Mouse (Mus musculus) urinary bladder, postnatal 10 days (tissue): ENCODE measurements around the gene Tph2.
A peak's percentile ranks its signal among the peaks of the same experiment; 100 is the strongest.
"Not testable (repeated sequence)": the region's sequence is repeated elsewhere in the genome, so short reads cannot be mapped to it uniquely, and the experiment has no call there.

Source experiments
- DNase-seq: peaks from one replicate; pipeline ENCODE4 v3.0.0; 2022; ENCODE audit warnings: low spot score

The Tph2 gene

GRCm38 (mm10) chr10:115184697-115185096, at the start of gene Tph2:
TSS of gene Tph2 (minus strand) at chr10:115185022.
- peak; percentile 53 for DNase-seq

DNA sequence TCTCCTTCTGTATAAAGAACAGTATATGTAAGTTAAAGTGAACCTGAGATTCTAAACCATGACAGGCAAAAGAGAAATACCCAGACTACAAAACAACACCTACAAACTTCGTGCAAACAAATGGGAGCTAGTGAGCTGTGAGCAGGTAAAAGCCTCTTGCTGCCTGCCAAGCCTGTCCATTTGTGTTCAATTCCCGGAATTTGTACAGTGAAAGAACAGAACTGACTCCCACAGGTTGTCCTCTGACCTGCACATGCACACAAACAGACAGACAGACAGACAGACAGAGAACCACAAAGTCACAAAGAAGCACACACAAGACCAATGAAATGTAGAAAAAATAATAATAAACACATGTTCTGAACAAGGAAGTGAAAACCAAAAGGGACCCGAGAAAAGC, 49.0 kb upstream of the Tph2 start:
- DNase-seq, result no peak

DNA sequence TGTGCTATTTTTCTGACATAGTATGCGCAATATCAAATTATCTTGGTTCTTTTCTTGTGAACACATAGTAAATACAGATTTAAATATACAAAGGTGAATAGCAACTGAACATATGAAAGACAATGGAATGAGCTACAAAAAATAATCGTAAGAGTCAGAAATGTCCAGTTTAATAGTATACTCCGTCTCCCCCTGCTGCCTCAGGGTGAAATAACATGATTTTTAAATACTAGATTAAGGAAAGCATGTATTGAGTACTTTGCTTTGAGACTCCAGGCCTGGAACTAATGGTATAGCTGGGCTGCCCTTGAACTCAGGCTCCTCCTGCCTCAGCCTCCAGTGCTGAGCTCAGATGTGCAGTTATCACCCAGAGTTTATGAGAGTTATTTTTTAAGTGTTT, 47.7 kb upstream of the Tph2 start:
- DNase-seq, result no peak

DNA sequence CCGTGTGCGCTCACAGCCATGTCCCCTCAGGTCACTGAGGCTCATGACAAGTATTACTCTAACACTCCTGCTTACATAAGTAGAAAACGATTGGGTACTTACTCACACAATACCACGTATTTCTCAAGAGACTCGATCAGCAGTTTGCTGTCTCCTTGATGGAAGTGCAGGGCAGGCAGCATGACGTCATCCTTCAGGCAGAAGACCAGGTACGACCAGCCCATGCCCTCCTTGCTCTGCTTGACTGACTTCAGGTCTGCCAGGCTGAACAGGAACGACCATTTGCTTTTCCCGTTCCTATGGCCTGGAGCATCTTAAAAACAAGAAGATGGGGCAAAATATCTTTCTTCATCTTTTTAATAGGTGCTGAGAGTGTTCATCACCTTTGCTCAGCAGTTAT, 44.2 kb upstream of the Tph2 start:
- no peak for DNase-seq

GRCm38 (mm10) chr10:115226586-115226985, 41.8 kb upstream of the Tph2 start:
- no peak for DNase-seq

DNA sequence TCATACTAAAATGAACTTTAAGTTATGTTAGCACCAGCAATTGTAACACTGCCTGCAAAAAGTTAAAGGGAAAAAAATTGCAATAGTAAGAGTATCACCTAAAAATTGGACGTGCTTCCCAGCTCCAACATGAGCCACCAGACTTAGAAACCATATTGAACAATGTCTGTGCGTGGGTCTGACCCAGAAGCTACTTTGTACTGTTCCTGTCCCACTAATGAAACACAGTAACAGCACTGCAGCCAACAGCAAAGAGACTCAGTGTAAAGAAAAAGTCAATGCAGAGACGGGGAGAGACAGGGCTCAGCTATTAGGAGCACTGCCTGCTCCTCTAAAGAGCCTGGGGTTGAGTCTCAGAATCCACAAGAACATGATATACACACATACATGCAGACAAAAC, 39.0 kb upstream of the Tph2 start:
- no peak for DNase-seq

DNA sequence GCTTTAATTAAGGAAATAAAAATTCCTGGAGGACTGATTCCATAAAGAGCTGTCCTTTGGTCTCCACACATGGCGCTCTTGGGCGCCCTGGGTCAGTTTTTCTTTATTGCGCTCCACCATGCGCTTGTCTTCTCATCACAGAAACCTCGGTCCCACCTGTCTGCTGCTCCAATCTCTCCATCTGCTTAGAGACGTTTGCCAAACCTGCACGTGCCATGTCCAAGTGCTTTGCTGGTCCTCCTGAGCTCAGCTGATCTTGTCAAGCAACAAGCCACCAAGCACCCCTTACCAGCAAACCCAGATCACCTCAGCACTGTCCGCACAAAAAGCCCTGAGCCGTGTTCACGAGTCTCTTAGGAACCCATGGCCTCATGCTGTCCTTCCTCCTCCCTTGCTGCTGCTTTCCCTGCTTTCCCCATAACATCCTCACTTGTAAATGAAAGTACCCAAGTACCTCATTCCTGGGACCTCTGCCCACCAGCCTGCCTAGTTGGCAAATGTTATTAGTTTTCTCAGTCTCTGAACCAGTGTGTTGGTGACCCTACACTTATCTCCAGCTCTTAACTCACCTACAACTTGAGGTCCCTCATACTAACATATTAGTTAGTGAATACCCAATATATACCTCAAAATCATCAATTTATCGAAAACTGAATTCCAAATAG, 28.2 kb upstream of the Tph2 start:
- no peak for DNase-seq

DNA sequence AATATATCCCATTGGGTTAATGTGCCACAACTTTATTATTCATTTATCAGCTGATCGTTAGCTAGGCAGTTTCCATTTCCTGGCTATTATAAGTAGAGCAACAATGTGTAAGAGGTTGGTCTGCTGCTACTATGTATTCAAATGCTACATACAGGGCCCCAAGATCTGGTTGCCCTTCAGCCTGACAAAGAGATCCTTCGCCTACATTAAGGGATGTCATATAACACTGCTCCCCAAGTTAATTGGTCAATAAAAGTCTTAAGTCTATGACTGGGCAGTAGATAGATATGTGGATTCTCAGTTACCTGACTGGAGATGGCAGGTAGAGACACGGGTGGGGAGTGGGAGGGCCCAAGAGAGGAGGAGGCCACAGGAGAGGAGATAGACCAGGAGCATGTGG, 21.0 kb upstream of the Tph2 start:
- DNase-seq, result no peak

GRCm38 (mm10) chr10:115205284-115205683, 20.5 kb upstream of the Tph2 start:
- DNase-seq, result no peak

DNA sequence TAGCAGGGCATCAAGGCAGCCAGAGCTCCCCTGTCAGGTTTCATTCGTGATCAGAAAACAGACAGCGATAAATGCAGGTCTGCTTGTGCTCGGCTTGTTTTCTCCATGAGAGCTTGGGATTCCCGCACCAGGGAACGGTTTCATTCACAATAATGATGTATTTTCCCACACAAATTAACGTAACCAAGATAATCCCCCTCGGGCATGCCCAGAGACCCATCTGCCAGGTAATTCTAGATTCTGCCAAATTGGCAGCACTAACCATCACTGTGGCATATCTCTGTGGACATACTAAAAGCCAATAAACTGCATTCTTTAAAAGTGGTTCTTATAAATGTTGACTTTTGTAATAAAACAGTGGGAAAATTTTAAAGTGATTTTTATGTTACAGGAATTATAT, 6.4 kb upstream of the Tph2 start:
- no peak for DNase-seq

GRCm38 (mm10) chr10:115187390-115187789, 2.6 kb upstream of the Tph2 start:
- DNase-seq, result no peak

DNA sequence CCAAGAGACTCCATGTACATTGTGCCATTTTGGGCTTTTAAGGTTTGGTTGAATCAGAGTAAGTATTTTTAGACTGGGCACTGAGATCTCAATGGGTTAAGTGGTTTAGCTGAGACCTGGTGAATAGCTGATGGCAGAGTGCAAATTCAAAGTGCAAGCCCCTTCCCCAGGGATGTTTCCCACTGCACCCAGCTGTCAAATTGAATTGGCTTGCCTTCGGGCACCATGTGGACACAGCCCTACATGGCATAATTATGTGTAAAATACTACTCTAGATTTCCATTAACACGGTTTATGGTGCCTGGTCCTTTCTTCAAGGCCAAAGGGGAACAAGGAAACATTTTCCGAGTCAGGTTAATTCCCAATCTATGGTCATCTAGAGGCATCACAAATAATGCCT, 3.8 kb downstream of the Tph2 start:
- no peak for DNase-seq

DNA sequence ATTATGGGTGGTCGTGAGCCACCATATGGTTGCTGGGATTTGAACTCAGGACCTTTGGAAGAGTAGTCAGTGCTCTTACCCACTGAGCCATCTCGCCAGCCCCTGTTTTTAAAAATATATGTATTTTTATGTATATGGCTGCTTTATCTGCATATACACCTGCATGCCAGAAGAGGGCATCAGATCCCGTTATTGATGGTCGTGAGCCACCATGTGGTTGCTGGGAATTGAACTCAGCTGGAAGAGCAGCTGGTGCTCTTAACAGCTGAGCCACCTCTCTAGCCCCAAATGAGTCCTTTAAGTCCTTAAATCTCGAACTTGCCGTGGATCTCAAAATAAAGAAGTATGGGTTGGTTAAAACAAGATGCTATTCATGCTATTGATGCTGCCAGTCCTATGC, 6.8 kb downstream of the Tph2 start:
- DNase-seq, result not testable (repeated sequence)

- DNase-seq, result no peak
These were observed 9.2 kb downstream of the Tph2 start for GRCm38 (mm10) chr10:115175591-115175991.

GRCm38 (mm10) chr10:115173336-115173735, 11.5 kb downstream of the Tph2 start:
- DNase-seq, result no peak

- DNase-seq, result no peak
These were observed 13.4 kb downstream of the Tph2 start for GRCm38 (mm10) chr10:115171351-115171818.

DNA sequence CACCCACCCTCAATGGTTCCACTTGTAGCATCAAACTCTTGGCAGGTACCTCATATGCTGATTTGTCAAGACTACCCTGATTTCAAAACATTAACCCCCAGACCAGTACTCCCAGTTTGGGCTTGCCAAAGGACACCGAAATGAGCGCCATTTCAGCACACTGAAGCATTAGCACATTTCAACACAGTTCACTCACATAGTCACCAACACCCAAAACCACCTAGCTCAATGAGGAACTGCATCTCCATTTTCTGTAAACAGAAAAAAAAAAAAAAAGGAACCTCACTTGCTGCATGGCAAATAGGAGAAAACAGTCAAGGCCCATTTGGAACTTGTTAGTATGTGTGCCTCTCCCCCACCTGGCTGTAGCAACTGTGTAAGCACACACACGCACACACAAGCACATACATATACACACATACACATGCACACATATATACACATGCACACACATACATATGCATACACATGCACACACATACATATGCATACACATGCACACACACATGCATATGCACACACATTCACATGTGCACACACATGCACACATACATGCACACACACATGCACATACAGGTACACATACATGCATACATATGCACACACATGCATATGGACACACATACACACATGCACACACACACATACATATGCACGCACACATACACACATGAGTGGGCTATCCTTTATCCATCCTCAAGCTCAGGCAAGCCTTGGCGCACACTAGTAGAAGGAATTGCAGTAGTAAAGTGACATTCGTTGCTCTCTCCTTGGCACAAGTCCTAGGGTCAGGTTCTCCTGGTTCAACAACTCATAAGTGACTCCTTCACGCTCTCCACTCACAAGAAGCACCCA, 14.1 kb downstream of the Tph2 start:
- DNase-seq, result no peak

- DNase-seq, result no peak
These were observed 15.4 kb downstream of the Tph2 start for GRCm38 (mm10) chr10:115169410-115169809.

- DNase-seq, result no peak
These were observed 24.5 kb downstream of the Tph2 start for GRCm38 (mm10) chr10:115160289-115160688.

GRCm38 (mm10) chr10:115147308-115147707, 37.5 kb downstream of the Tph2 start:
- DNase-seq, result no peak

GRCm38 (mm10) chr10:115146257-115146898, 38.4 kb downstream of the Tph2 start:
- no peak for DNase-seq

DNA sequence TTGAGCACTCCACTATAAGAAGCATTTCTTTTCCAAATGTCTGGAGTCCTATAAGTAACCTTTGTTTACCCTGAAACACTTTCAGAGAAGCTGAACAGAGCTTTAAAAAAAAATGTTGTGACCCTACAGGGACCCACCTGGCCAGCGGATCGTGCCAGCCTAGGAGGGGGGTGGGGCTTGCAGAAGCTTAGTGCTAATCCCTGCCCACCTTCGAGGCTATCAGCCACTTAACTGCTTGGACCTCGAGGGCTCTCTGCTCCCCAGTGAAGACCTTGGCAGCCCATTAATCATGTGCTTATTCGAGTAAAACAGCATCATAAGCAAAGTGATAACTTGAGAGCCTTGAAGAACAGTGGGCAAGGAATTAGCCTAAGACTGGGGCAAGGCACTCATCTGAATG, 40.3 kb downstream of the Tph2 start:
- no peak for DNase-seq

DNA sequence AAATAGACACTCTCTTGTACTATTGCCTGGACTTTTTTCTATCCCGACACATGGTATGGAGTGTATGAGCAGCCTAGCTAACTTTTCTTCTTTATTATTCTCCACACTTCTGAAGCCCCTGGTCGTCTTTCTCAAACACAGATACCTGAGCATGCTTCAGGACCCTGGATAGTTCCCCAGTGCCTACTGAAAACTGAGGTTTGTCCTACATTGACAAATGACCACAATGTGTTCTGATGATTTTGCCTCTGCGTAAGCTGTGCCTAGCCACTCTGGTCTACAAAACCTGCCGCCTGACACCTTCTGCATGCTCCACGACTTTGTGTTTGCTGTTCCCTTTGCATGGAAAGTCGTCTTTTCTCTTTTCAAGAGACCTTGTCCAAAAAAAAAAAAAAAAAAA, 41.2 kb downstream of the Tph2 start:
- no peak for DNase-seq
